Mouse (Mus musculus) limb, embryonic 11.5 days (tissue): ENCODE results near the gene Ttc13. TPM values are rescaled to one million over a fixed set of nuclear protein-coding genes. Genes with fewer than 3 reads are reported as not detected.

Experiments
- ATAC-seq: fragments of 200-750 bp; cut with Nextera tagmentation; 2 replicates; pipeline ENCODE4 v1.8.0; 2017; ENCODE audit warnings: low read depth; ENCODE audit not compliant: insufficient number of reproducible peaks, low FRiP score, low TSS enrichment
- DNase-seq: peaks from one replicate; pipeline ENCODE4 v3.0.0-alpha.2; 2015; ENCODE audit warnings: low spot score
- H3K27ac ChIP-seq: fragments of 300-500 bp; sonication (generic); replicated peaks from 2 replicates; pipeline ENCODE4 v1.5.1; 2014; ENCODE audit warnings: low read depth, mild to moderate bottlenecking, low read length
- H3K27me3 ChIP-seq: fragments of 300-500 bp; sonication (generic); 2 replicates; pipeline ENCODE4 v1.6.1; 2014; ENCODE audit warnings: mild to moderate bottlenecking, low read length, mixed read lengths; ENCODE audit not compliant: control insufficient read depth, insufficient read depth
- H3K36me3 ChIP-seq: fragments of 300-500 bp; sonication (generic); 2 replicates; pipeline ENCODE4 v1.6.1; 2014; ENCODE audit warnings: mild to moderate bottlenecking, low read length, moderate library complexity, mixed read lengths; ENCODE audit not compliant: control insufficient read depth, insufficient read depth
- H3K4me1 ChIP-seq: fragments of 300-500 bp; sonication (generic); 2 replicates; pipeline ENCODE4 v1.6.1; 2014; ENCODE audit warnings: low read length, mixed read lengths; ENCODE audit not compliant: control insufficient read depth, insufficient read depth
- H3K4me2 ChIP-seq: fragments of 300-500 bp; sonication (generic); 2 replicates; pipeline ENCODE4 v1.6.1; 2014; ENCODE audit warnings: low read depth, mild to moderate bottlenecking, moderate library complexity; ENCODE audit not compliant: severe bottlenecking
- H3K4me3 ChIP-seq: fragments of 300-500 bp; sonication (generic); 2 replicates; pipeline ENCODE4 v1.5.1; 2014; ENCODE audit warnings: low read depth, low read length
- H3K9ac ChIP-seq: fragments of 300-500 bp; sonication (generic); 2 replicates; pipeline ENCODE4 v1.6.1; 2014; ENCODE audit warnings: mild to moderate bottlenecking, low read length
- H3K9me3 ChIP-seq: fragments of 300-500 bp; sonication (generic); 2 replicates; pipeline ENCODE4 v1.6.1; 2016; ENCODE audit warnings: low read length; ENCODE audit not compliant: control insufficient read depth
- WGBS: fragments of 180-500 bp; shearing (Covaris S2); extraction: QIAGEN DNeasy Blood & Tissue Kit; methylation state at CpG from one replicate; pipeline ENCODE4 v1.1.7; 2014; 5-methylcytosine and 5-hydroxymethylcytosine counted together
- polyA plus RNA-seq: library from polyadenylated mRNA; unstranded; fragments of >200 nt; fragmentation: Nextera tagmentation; extraction: Ambion mirVana; gene quantifications from 2 replicates; pipeline ENCODE4 v1.2.1, GENCODE M21; 2014

Gene Ttc13
- polyA plus RNA-seq, 1 experiment from 2014 or later, result 49.5 TPM

DNA sequence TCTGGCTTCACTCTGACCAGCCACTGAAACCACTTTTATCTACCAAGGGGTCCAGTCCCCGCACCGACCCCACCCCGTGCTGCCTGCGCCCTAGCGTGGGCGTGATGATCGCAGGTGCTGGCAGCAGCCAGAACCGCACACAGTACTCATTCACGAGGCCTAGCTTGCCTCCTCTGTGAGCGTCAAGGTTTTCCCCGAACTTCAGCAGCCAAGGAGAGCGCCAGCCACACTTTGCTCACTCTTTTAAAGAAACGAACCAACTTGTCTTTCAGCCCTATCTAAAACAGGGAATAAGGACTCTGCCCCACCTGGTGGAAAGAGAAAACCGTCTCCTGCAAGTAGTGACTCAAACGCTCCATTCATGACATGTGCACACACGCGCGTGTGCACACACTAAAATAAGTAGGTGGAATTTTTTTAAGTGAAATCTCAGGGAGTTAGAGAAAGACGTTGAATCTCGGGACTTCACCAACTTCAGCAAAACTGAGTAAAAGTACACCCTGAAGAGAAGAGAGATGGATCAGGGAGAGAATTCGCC, 30.6 kb upstream of the Ttc13 start:
- no peak overlapping the region for H3K4me3 ChIP-seq
- no peaks in the 10 kb centered on the region for H3K36me3 ChIP-seq
- no peak for ATAC-seq
- no peak overlapping the region for H3K9ac ChIP-seq
- H3K4me2 ChIP-seq, result peak overlapping the region; percentile 72; the same call in 1 of the 2 replicates
- 29% methylated on average over 21 of the region's 21 CpGs for WGBS
- H3K4me1 ChIP-seq, result 0 out of 2 replicates have a peak, but pooled peaks cover 3% of the 10 kb centered on the region
- no peaks in the 10 kb centered on the region for H3K9me3 ChIP-seq
- no peak overlapping the region for H3K27ac ChIP-seq
- peaks cover 31% of the 10 kb centered on the region for H3K27me3 ChIP-seq
- DNase-seq, result no peak

DNA sequence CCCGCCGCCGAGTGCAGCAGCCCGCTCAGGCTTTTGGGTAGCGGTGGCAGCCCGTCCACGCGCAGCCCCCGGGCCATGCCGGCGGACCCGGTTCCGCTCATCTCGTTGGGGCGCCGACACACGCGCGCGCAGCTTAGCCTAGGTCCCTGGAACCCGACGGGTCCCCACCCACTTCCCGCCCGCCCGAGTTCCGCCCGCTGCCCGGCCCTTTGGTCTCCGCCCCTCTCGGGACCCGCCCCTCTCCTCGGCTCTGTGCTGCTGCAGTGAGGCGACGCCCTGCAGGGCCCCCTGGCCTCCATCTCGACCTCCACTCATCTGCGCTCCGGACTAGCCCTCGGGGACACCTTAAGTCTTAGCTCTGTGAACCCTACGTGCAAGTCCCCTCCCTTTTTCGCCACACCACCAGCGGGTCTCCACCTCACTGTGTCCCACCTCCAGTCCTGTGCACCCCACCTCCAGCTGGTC, 30.0 kb upstream of the Ttc13 start, which contains the start of gene Fam89a:
Fam89a (minus strand) TSS at position 124 of the 465 bp plus-strand sequence.
- peak; percentile 87 for ATAC-seq
- Histone ChIP-seq H3K27me3 (peaks cover 31% of the 10 kb centered on the region), H3K4me1 (0 out of 2 replicates have a peak, but pooled peaks cover 3% of the 10 kb centered on the region), H3K27ac (no peak within 1 kb of the TSS), H3K9ac (peak within 1 kb of the TSS; percentile 49), H3K4me2 (peak within 1 kb of the TSS; percentile 72), H3K4me3 (peak within 1 kb of the TSS; percentile 49), H3K9me3 (no peaks in the 10 kb centered on the region), H3K36me3 (no peaks in the 10 kb centered on the region)
- peak; percentile 80 for DNase-seq
- WGBS, result under 1% methylated on average over 39 of the region's 41 CpGs

DNA sequence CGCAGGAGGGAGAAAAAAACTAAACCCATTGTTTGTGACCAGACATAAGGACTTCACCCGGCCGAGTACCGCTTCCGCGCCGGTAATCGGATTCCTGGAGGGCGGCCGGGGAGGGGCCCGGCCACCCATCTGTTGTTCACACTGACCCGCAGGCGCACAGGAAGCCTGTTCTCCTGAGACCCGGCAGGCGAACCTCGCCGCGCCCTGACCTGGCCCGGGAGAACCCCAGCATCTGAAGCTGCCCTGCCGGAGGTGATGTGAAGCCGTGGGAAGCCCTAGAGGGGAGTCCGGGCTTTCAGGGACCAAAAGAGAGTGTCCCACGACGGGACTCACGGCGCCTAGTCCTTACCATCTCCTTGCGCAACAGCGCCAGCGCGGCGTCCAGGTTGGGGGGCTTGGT, 29.4 kb upstream of the Ttc13 start:
- peak overlapping the region; percentile 49 for H3K9ac ChIP-seq
- 0 out of 2 replicates have a peak, but pooled peaks cover 3% of the 10 kb centered on the region for H3K4me1 ChIP-seq
- WGBS, result 0% methylated on average over 31 of the region's 31 CpGs
- no peak overlapping the region for H3K27ac ChIP-seq
- peak overlapping the region; percentile 72 for H3K4me2 ChIP-seq
- DNase-seq (peak; percentile 49), ATAC-seq (no peak)
- H3K27me3 ChIP-seq, result peaks cover 31% of the 10 kb centered on the region
- no peaks in the 10 kb centered on the region for H3K9me3 ChIP-seq
- no peaks in the 10 kb centered on the region for H3K36me3 ChIP-seq
- peak overlapping the region; percentile 49 for H3K4me3 ChIP-seq

DNA sequence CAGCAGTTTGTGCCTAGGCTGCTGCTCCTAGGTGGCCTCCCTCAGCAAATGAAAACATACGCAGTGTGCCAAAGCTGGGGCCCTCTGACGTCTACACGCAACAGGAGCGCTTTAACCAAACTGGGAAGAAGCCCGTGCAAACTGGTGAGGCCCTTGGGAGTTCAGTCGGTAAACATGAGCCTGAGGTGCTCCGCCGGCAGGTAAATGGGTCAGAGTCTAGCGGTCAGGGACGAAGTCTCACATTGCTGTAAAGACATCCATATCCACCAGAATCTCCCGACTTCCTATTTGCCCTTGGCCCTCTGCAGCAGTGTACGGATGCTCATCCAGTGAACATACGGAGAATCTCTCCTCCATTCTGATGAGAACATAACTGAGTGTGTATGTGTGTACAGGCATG, 24.9 kb upstream of the Ttc13 start:
- H3K27me3 ChIP-seq, result peaks cover 19% of the 10 kb centered on the region
- ATAC-seq (no peak), DNase-seq (no peak)
- no peak overlapping the region for H3K27ac ChIP-seq
- no peak overlapping the region for H3K4me3 ChIP-seq
- no peaks in the 10 kb centered on the region for H3K4me1 ChIP-seq
- H3K9ac ChIP-seq, result no peak overlapping the region
- WGBS, result 75% methylated on average over 13 of the region's 13 CpGs
- no peak overlapping the region for H3K4me2 ChIP-seq
- H3K9me3 ChIP-seq, result no peaks in the 10 kb centered on the region
- H3K36me3 ChIP-seq, result no peaks in the 10 kb centered on the region

DNA sequence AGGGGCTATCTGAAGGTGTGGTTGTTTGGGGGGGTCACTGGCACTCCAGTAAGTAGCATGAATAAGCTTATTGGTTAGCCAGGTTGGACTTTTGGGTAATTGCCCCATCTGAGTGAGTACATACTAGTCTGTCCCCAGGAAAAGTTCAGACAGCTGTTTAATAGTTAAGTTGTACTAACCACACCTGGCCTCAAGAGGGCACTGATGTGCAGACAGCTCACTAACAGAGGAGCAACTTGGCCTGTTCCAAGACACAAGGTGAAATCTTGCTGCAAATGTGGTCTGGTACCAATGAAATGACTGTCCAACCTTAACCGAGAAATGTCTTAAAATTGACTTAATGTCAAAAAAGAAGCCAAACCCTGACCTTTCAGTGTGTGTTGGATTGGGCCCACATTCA, 17.5 kb upstream of the Ttc13 start:
- DNase-seq (peak; percentile 48), ATAC-seq (no peak)
- no peaks in the 10 kb centered on the region for H3K27me3 ChIP-seq
- H3K36me3 ChIP-seq, result peaks cover 10% of the 10 kb centered on the region; the same call in 1 of the 2 replicates
- no peak overlapping the region for H3K27ac ChIP-seq
- H3K4me3 ChIP-seq, result no peak overlapping the region
- no peaks in the 10 kb centered on the region for H3K4me1 ChIP-seq
- no peaks in the 10 kb centered on the region for H3K9me3 ChIP-seq
- no peak overlapping the region for H3K9ac ChIP-seq
- 77% methylated on average over 1 of the region's 1 CpGs for WGBS
- no peak overlapping the region for H3K4me2 ChIP-seq

DNA sequence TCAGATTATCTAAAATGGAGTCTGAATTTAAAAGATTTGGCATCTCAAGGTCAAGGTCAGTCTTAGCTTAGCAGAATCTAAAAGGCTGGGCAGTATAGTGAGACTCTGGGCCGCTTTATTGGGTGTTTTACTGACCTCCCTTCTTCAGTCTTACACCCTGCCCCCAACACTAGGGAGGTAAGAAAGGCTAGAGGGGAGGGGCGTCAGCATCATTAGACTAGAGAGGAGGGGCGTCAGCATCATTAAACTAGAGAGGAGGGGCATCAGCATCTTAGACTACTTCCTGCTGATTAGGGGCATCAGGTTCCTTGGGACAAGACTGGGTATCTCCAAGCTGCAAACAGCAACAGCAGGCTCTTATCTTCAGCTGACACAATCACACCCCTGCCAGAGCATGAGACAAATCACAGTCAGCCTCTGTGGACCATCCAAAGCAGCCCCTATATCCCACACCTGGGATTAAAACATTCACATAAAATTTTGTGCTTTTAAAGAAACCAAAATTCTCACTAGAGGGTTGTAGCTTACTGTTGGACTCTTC, 13.7 kb upstream of the Ttc13 start:
- ATAC-seq (no peak), DNase-seq (no peak)
- Histone ChIP-seq H3K4me3 (no peak overlapping the region), H3K27me3 (no peaks in the 10 kb centered on the region), H3K4me1 (no peaks in the 10 kb centered on the region), H3K9me3 (no peaks in the 10 kb centered on the region), H3K36me3 (peaks cover 31% of the 10 kb centered on the region), H3K9ac (no peak overlapping the region), H3K27ac (no peak overlapping the region), H3K4me2 (no peak overlapping the region)
- WGBS, result 43% methylated on average over 3 of the region's 3 CpGs

DNA sequence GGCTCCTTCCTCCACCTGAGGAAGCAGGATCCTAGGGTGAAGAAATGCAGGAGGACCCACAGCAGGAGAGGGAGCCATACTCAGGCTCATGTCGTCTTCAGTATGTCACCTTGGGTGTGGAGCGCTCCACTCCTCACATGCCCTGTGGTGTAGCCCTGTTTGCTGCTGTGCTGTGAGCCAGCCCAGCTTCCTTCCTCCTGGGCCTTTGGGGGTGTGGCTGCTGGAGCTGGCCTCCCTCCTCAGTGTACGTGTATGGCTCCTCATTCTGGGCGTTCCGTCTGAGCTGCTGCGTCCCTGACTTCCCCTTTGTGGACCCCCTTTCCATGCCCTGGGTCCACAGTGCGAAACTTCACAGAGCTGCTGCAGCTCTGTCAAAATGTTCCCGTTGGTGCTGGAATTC, 11.0 kb upstream of the Ttc13 start:
- H3K9ac ChIP-seq, result no peak overlapping the region
- H3K4me3 ChIP-seq, result no peak overlapping the region
- peaks cover 34% of the 10 kb centered on the region for H3K36me3 ChIP-seq
- no peak for ATAC-seq
- H3K9me3 ChIP-seq, result no peaks in the 10 kb centered on the region
- H3K4me1 ChIP-seq, result no peaks in the 10 kb centered on the region
- DNase-seq, result no peak
- H3K27me3 ChIP-seq, result no peaks in the 10 kb centered on the region
- H3K27ac ChIP-seq, result no peak overlapping the region
- H3K4me2 ChIP-seq, result no peak overlapping the region
- WGBS, result 92% methylated on average over 8 of the region's 8 CpGs

DNA sequence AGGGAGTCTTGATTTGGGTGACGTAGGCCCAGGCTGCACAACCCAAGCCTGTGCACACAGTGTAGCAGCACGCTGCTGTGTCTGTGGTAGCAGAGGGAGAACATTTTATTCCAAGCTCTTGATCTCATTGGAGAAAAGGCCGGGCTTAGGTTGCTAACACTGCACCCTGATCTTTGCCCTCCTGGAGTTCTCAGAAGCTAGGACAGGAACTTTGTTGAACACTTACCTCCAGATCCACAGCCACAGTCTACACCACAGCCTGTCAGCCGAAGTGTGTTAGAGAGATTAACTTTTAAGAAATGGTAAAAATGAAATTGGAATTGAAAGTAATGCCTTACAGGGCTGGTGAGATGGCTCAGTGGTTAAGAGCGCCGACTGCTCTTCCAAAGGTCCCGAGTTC, 2.5 kb upstream of the Ttc13 start:
- no peaks in the 10 kb centered on the region for H3K9me3 ChIP-seq
- no peaks in the 10 kb centered on the region for H3K27me3 ChIP-seq
- no peak overlapping the region for H3K4me2 ChIP-seq
- no peak overlapping the region for H3K27ac ChIP-seq
- H3K4me3 ChIP-seq, result no peak overlapping the region
- H3K36me3 ChIP-seq, result peaks cover under 1% of the 10 kb centered on the region; the same call in 1 of the 2 replicates
- no peak overlapping the region for H3K9ac ChIP-seq
- 93% methylated on average over 7 of the region's 7 CpGs for WGBS
- H3K4me1 ChIP-seq, result peaks cover 10% of the 10 kb centered on the region; the same call in 1 of the 2 replicates
- no peak for DNase-seq
- ATAC-seq, result no peak
